Mouse (Mus musculus) megakaryocyte, embryonic 14.5 days (primary cell): ENCODE data around the gene Olfr223. TPM values are rescaled to one million over a fixed set of nuclear protein-coding genes. Genes with fewer than 3 reads are reported as not detected.

Experiments used
- H3K27me3 ChIP-seq: replicated peaks from 2 replicates; pipeline ENCODE3; 2012; ENCODE audit warnings: inconsistent platforms
- H3K36me3 ChIP-seq: replicated peaks from 2 replicates; pipeline ENCODE3; 2012; ENCODE audit warnings: low read length, inconsistent platforms, mixed read lengths
- H3K4me1 ChIP-seq: 2 replicates; pipeline ENCODE4 v1.6.1; 2012; ENCODE audit warnings: inconsistent platforms
- H3K4me3 ChIP-seq: replicated peaks from 2 replicates; pipeline ENCODE3; 2012; ENCODE audit warnings: moderate library complexity, mild to moderate bottlenecking, inconsistent platforms
- H3K9me3 ChIP-seq: 2 replicates; pipeline ENCODE4 v1.6.1; 2012; ENCODE audit warnings: inconsistent platforms
- FLI1 ChIP-seq: IDR thresholded peaks from 2 replicates; pipeline ENCODE4 v1.6.1; 2012; ENCODE audit warnings: low read length, inconsistent platforms, mixed read lengths
- GATA1 ChIP-seq: IDR thresholded peaks from 3 replicates; pipeline ENCODE4 v1.6.1; 2012; ENCODE audit warnings: mixed read lengths, low read length, inconsistent platforms, borderline replicate concordance
- polyA plus RNA-seq: library from polyadenylated mRNA; stranded (reverse); fragments of >175 nt; gene quantifications from 2 replicates; pipeline ENCODE4 v1.2.3, GENCODE M21; 2012; ENCODE audit warnings: low replicate concordance; ENCODE audit not compliant: insufficient read depth

The Olfr223 gene
- polyA plus RNA-seq, 1 experiment: not detected

GRCm38 (mm10) chr11:59554127-59554526, 39.0 kb downstream of the Olfr223 start:
- no peak for TF ChIP-seq FLI1

GRCm38 (mm10) chr11:59544005-59544404, 49.1 kb downstream of the Olfr223 start:
- peaks cover 30% of the 10 kb centered on the region for H3K4me1 ChIP-seq
- TF ChIP-seq FLI1 (no peak), GATA1 (no peak)
- H3K27me3 ChIP-seq: peaks cover 71% of the 10 kb centered on the region
- H3K36me3 ChIP-seq: peaks cover 5% of the 10 kb centered on the region
- peak overlapping the region; percentile 39 for H3K4me3 ChIP-seq
- H3K9me3 ChIP-seq: peaks cover 5% of the 10 kb centered on the region

More at GRCm38 (mm10) chr11:59554127-59554526, 39.0 kb downstream of the Olfr223 start:
- no peaks in the 10 kb centered on the region for H3K9me3 ChIP-seq
- H3K4me3 ChIP-seq: no peak overlapping the region
- H3K36me3 ChIP-seq: no peaks in the 10 kb centered on the region
- H3K4me1 ChIP-seq: peaks cover 10% of the 10 kb centered on the region
- H3K27me3 ChIP-seq: peaks cover 45% of the 10 kb centered on the region

GRCm38 (mm10) chr11:59543376-59543775, 49.7 kb downstream of the Olfr223 start:
- peaks cover 67% of the 10 kb centered on the region for H3K27me3 ChIP-seq
- no peak overlapping the region for H3K4me3 ChIP-seq
- H3K36me3 ChIP-seq: peaks cover 4% of the 10 kb centered on the region
- H3K4me1 ChIP-seq: peaks cover 33% of the 10 kb centered on the region
- no peak for TF ChIP-seq FLI1
- no peak for TF ChIP-seq GATA1
- H3K9me3 ChIP-seq: peaks cover 5% of the 10 kb centered on the region

- Histone ChIP-seq H3K4me1 (peaks cover 34% of the 10 kb centered on the region), H3K4me3 (no peak overlapping the region), H3K27me3 (peaks cover 67% of the 10 kb centered on the region), H3K36me3 (no peaks in the 10 kb centered on the region), H3K9me3 (peaks cover 8% of the 10 kb centered on the region)
- TF ChIP-seq GATA1 (no peak), FLI1 (no peak)
These were observed 50.6 kb downstream of the Olfr223 start for GRCm38 (mm10) chr11:59542442-59542841.

GRCm38 (mm10) chr11:59541324-59541723, 51.8 kb downstream of the Olfr223 start, which contains the start of gene Nlrp3:
Gene Nlrp3, plus strand, starts transcription at chr11:59541568.
- no peaks in the 10 kb centered on the region for H3K36me3 ChIP-seq
- peaks cover 34% of the 10 kb centered on the region for H3K4me1 ChIP-seq
- no peak for TF ChIP-seq FLI1
- peaks cover 14% of the 10 kb centered on the region for H3K9me3 ChIP-seq
- H3K27me3 ChIP-seq: peaks cover 66% of the 10 kb centered on the region
- H3K4me3 ChIP-seq: peak within 1 kb of the TSS; percentile 84

- no peaks in the 10 kb centered on the region for H3K36me3 ChIP-seq
- no peak for TF ChIP-seq GATA1
- no peak for TF ChIP-seq FLI1
These were observed 53.0 kb downstream of the Olfr223 start for GRCm38 (mm10) chr11:59540123-59540522.

More at GRCm38 (mm10) chr11:59540123-59540522, 53.0 kb downstream of the Olfr223 start:
- Histone ChIP-seq H3K27me3 (peaks cover 55% of the 10 kb centered on the region), H3K4me3 (no peak overlapping the region), H3K9me3 (peaks cover 14% of the 10 kb centered on the region), H3K4me1 (peaks cover 34% of the 10 kb centered on the region)

Other genes starting within 250 kb of the Olfr223 start
- gene Prss38, start 217.6 kb downstream of the Olfr223 start, polyA plus RNA-seq: not detected in 2 replicates
- 2.6 and 3.6 TPM in 2 replicates for gene Jmjd4, start 143.2 kb downstream of the Olfr223 start, polyA plus RNA-seq
- gene Snap47, start 142.1 kb downstream of the Olfr223 start, polyA plus RNA-seq: 9.9 and 18.6 TPM in 2 replicates
- gene Zfp867, start 120.8 kb downstream of the Olfr223 start, polyA plus RNA-seq: 0.07 TPM in 1 of 2 replicates, not detected in the other
- gene Zkscan17, start 66.5 kb downstream of the Olfr223 start, polyA plus RNA-seq: 13.6 and 19.8 TPM in 2 replicates
- gene Nlrp3, start 51.7 kb downstream of the Olfr223 start, polyA plus RNA-seq: 0.41 and 0.84 TPM in 2 replicates
- 2.2 TPM in 1 of 2 replicates, not detected in the other for gene Olfr222, start 17.1 kb downstream of the Olfr223 start, polyA plus RNA-seq
- gene Mprip, start 68.0 kb upstream of the Olfr223 start, polyA plus RNA-seq: 18.0 and 37.2 TPM in 2 replicates
- gene Pld6, start 194.4 kb upstream of the Olfr223 start, polyA plus RNA-seq: 0.43 TPM in 1 of 2 replicates, not detected in the other
- gene Flcn, start 216.7 kb upstream of the Olfr223 start, polyA plus RNA-seq: 12.2 and 19.0 TPM in 2 replicates
- gene Nt5m, start 246.2 kb upstream of the Olfr223 start, polyA plus RNA-seq: 42.2 and 46.8 TPM in 2 replicates
- gene Cops3, start 246.5 kb upstream of the Olfr223 start, polyA plus RNA-seq: 9.1 and 21.7 TPM in 2 replicates